Mouse (Mus musculus) midbrain, embryonic 11.5 days (tissue): ENCODE results near the gene Rufy2. TPM values are rescaled to one million over a fixed set of nuclear protein-coding genes. Genes with fewer than 3 reads are reported as not detected.
"Not testable (repeated sequence)": the region's sequence is repeated elsewhere in the genome, so short reads cannot be mapped to it uniquely, and the experiment has no call there.

Experiments used
- ATAC-seq: fragments of 200-750 bp; cut with Nextera tagmentation; 2 replicates; pipeline ENCODE4 v1.8.0; 2017; ENCODE audit warnings: moderate TSS enrichment, moderate library complexity; ENCODE audit not compliant: low FRiP score
- DNase-seq: peaks from one replicate; pipeline ENCODE4 v3.0.0; 2015; ENCODE audit warnings: low spot score; ENCODE audit errors: missing footprints
- H3K27ac ChIP-seq: fragments of 300-500 bp; sonication (generic); 2 replicates; pipeline ENCODE4 v1.5.1; 2014; ENCODE audit warnings: low read depth, low read length
- H3K27me3 ChIP-seq: fragments of 300-500 bp; sonication (generic); 2 replicates; pipeline ENCODE4 v1.6.1; 2014; ENCODE audit warnings: mild to moderate bottlenecking, low read length, moderate library complexity, mixed read lengths; ENCODE audit not compliant: control insufficient read depth, insufficient read depth
- H3K36me3 ChIP-seq: fragments of 300-500 bp; sonication (generic); 2 replicates; pipeline ENCODE4 v1.6.1; 2014; ENCODE audit warnings: mild to moderate bottlenecking, low read length, moderate library complexity, mixed read lengths; ENCODE audit not compliant: control insufficient read depth, insufficient read depth
- H3K4me1 ChIP-seq: fragments of 300-500 bp; sonication (generic); 2 replicates; pipeline ENCODE4 v1.6.1; 2014; ENCODE audit warnings: low read length; ENCODE audit not compliant: control insufficient read depth, insufficient read depth
- H3K4me2 ChIP-seq: fragments of 300-500 bp; sonication (generic); 2 replicates; pipeline ENCODE4 v1.6.1; 2014; ENCODE audit warnings: mild to moderate bottlenecking, moderate library complexity
- H3K4me3 ChIP-seq: fragments of 300-500 bp; sonication (generic); 2 replicates; pipeline ENCODE4 v1.5.1; 2014; ENCODE audit warnings: low read depth, low read length
- H3K9ac ChIP-seq: fragments of 300-500 bp; sonication (generic); 2 replicates; pipeline ENCODE4 v1.6.1; 2014; ENCODE audit warnings: low read length
- H3K9me3 ChIP-seq: fragments of 300-500 bp; sonication (generic); 2 replicates; pipeline ENCODE4 v1.6.1; 2016; ENCODE audit warnings: low read length; ENCODE audit not compliant: control insufficient read depth
- WGBS: fragments of 180-500 bp; shearing (Covaris S2); extraction: QIAGEN DNeasy Blood & Tissue Kit; methylation state at CpG from one replicate; pipeline ENCODE4 v1.1.7; 2014; 5-methylcytosine and 5-hydroxymethylcytosine counted together
- polyA plus RNA-seq: library from polyadenylated mRNA; unstranded; fragments of >200 nt; fragmentation: Nextera tagmentation; extraction: Ambion mirVana; gene quantifications from 2 replicates; pipeline ENCODE4 v1.2.1, GENCODE M21; 2014

Rufy2 gene
- polyA plus RNA-seq, 1 experiment from 2014 or later: 23.2 TPM

DNA sequence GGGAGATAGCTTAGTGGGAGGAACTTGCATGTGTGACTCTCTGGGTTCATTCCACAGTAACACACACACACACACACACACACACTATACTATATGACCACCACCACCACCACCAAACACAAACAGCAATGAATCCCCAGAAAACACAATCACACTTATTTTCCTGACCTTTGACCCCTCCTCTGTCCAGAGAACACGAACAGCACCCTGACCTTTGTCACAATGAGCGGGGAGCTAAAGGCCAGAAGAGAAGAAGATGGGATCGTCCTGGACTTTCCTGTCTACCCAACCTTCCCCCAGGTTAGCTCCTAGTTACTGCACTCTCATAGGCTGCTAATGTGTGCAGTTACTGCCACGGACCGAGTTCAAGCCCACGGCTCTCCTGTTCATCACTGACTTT is 72.0 kb downstream of the Rufy2 start:
- Histone ChIP-seq H3K36me3 (no peaks in the 10 kb centered on the region), H3K9ac (no peak overlapping the region), H3K4me2 (no peak overlapping the region), H3K4me1 (no peaks in the 10 kb centered on the region), H3K27me3 (no peaks in the 10 kb centered on the region), H3K9me3 (no peaks in the 10 kb centered on the region), H3K4me3 (no peak overlapping the region), H3K27ac (no peak overlapping the region)
- DNase-seq: no peak
- no peak for ATAC-seq
- 77% methylated on average over 6 of the region's 6 CpGs for WGBS

DNA sequence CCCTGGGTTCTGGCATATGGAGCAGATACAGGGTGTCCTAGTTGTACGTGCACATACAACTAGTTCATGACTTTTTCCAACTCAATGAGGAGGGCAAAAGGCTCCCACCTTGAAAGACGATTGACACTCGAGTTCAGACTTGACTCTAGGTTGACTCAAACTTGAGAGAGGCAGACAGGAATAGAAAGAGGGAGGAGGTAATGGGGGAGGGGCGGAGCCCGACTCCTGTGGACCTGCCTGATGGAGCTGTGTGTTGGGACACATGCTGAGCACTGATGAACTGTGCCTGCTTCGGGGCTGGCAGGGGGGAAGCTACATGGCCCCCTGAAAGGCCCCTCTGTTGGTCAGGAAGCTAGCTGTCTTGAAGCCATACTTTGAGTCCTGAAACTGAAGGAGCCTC is 73.0 kb downstream of the Rufy2 start:
- 61% methylated on average over 6 of the region's 6 CpGs for WGBS
- no peak overlapping the region for H3K27ac ChIP-seq

DNA sequence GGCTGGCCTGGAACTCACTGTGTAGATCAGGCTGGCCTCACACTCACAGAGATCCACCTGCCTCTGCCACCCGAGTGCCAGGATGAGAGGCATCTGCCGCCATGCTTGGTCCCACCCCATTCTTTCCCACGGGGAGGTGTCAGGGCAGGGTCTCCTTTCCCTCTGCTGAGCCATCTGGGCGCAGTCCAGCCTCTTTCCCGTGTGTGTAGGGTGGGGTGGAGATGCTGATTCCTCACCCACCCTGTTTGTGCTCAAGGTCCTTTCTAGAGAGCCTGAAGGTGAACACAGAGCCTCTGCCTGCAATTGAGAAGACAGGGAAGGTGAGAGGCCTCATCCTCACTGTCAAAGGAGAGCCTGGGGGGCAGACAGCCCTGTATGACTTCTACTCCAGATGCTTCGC is 74.0 kb downstream of the Rufy2 start:
- not testable (repeated sequence) for DNase-seq, H3K4me1 ChIP-seq, H3K9ac ChIP-seq, H3K36me3 ChIP-seq, H3K27me3 ChIP-seq, ATAC-seq, H3K9me3 ChIP-seq, H3K27ac ChIP-seq, H3K4me2 ChIP-seq, H3K4me3 ChIP-seq
- WGBS: 88% methylated on average over 6 of the region's 6 CpGs

More for the DNA sequence above, 73.0 kb downstream of the Rufy2 start:
- no peak for DNase-seq
- H3K4me3 ChIP-seq: no peak overlapping the region
- H3K9ac ChIP-seq: no peak overlapping the region
- H3K27me3 ChIP-seq: no peaks in the 10 kb centered on the region
- ATAC-seq: no peak
- H3K4me1 ChIP-seq: no peaks in the 10 kb centered on the region
- no peaks in the 10 kb centered on the region for H3K9me3 ChIP-seq
- H3K36me3 ChIP-seq: no peaks in the 10 kb centered on the region
- H3K4me2 ChIP-seq: no peak overlapping the region

DNA sequence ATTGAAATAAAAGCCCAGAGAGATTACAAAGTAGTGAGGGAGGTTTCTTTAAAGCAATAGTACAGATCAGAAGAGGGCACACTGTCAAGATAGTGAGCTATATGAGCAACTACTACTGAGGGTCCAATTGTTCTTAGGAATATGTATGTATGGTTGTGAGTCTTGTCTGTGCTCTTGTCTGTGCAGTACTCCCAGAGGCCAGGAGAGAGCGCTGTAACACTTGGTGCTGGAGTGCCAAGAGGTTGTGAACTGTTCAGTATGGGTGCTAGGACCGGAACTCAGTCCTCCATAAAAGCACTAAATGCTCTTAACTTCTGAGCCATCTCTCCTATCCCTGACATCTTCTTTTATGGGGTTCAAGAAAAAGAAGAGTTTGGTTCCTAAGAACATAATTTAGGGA is 74.6 kb downstream of the Rufy2 start:
- H3K4me2 ChIP-seq: no peak overlapping the region
- ATAC-seq: no peak
- no peaks in the 10 kb centered on the region for H3K4me1 ChIP-seq
- H3K4me3 ChIP-seq: no peak overlapping the region
- 69% methylated on average over 2 of the region's 2 CpGs for WGBS
- no peaks in the 10 kb centered on the region for H3K27me3 ChIP-seq
- no peaks in the 10 kb centered on the region for H3K36me3 ChIP-seq
- no peaks in the 10 kb centered on the region for H3K9me3 ChIP-seq
- no peak overlapping the region for H3K9ac ChIP-seq
- H3K27ac ChIP-seq: no peak overlapping the region
- DNase-seq: peak; percentile 8

DNA sequence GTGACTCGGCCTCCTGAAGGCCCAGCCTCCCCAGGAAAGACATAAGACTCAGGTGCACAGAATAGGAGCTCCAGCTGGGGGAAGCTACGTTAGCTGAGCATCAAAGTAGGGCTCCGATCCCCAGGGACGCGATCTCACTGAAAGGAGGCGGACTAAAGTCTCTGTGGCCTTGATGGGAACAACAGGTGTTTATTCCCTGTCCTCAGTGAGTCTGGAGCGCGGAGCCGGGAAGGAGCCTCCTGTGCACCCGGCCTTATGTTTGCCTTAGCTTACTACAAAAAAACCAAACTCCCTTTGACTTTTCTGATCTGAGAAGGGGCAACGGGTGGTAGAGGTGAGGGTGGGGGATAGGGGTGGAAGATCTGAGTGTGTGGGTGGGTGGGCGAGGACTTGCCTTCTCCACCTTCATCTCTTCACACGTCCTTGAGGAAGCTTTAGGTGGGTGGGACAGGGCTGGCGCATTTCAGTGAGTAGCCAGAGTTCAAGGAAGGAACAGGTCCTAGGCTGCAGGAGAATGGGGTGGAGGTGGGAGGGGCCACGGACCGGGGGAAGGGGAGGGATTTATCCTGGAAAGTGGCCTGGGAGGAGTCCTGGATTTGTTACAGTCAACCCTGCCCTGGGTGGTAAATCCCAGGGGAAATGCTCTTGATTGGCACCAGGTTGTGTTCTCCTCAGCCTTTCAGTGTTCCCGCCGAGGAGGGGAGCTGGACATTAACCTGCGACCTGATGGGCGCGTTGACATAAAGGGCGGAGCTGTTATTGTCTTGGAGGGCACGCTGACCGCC is 77.1 kb downstream of the Rufy2 start:
- Histone ChIP-seq H3K27ac (no peak overlapping the region), H3K9ac (no peak overlapping the region), H3K27me3 (no peaks in the 10 kb centered on the region), H3K4me1 (no peaks in the 10 kb centered on the region), H3K4me3 (no peak overlapping the region), H3K4me2 (no peak overlapping the region), H3K36me3 (no peaks in the 10 kb centered on the region), H3K9me3 (no peaks in the 10 kb centered on the region)
- no peak for DNase-seq
- WGBS: 45% methylated on average over 24 of the region's 24 CpGs
- ATAC-seq: no peak

DNA sequence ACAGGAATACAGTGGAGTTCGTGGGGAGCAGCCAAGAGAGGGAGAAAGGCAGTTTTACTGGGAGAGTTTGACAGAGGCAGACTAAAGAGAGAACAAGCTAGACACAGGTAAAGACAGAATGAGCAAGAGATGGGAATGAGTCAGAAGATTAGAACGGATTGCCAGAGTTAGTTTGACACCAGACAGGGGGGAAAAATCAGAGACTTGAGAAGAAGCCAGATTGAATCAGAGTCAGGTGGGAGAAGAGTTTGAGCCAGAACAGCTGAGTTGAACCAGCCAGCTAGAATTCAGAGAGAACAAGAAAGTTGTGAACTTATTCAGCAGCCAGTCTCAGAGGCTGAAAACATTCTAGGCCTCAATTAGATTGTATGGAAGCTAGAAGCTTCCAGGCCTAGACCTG is 79.8 kb downstream of the Rufy2 start, which contains the start of gene Pbld1:
Gene Pbld1 (plus strand): TSS at position 301 of the 400 bp plus-strand sequence.
- DNase-seq (no peak), ATAC-seq (no peak)
- H3K9ac ChIP-seq: no peak within 1 kb of the TSS
- H3K9me3 ChIP-seq: no peaks in the 10 kb centered on the region
- H3K27ac ChIP-seq: no peak within 1 kb of the TSS
- no peak within 1 kb of the TSS for H3K4me2 ChIP-seq
- H3K4me3 ChIP-seq: no peak within 1 kb of the TSS
- no peaks in the 10 kb centered on the region for H3K4me1 ChIP-seq
- no peaks in the 10 kb centered on the region for H3K27me3 ChIP-seq
- no peaks in the 10 kb centered on the region for H3K36me3 ChIP-seq
- 76% methylated on average over 2 of the region's 2 CpGs for WGBS

DNA sequence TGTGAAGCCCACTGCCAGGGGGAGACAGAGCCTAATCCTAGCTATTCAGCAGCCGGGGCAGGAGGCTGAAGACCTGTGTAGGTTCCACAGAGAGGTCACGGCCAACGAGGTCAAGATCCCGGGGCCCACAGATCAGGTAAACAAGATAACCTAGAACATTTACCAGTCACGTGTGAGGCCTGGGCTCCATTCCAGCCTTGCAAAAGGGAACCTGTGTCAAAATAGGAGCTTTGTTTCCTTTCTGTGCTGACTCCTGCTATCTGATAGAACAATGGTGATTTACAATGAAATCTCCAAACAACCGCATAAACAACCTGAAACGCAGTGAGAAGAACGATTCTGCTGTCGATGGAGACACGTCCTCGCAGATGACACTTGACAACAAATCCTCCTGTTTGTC is 80.4 kb downstream of the Rufy2 start:
- H3K27ac ChIP-seq: no peak overlapping the region
- H3K4me2 ChIP-seq: no peak overlapping the region
- H3K4me1 ChIP-seq: no peaks in the 10 kb centered on the region
- H3K36me3 ChIP-seq: no peaks in the 10 kb centered on the region
- DNase-seq (no peak), ATAC-seq (no peak)
- WGBS: 81% methylated on average over 11 of the region's 11 CpGs
- no peak overlapping the region for H3K9ac ChIP-seq
- no peaks in the 10 kb centered on the region for H3K27me3 ChIP-seq
- no peak overlapping the region for H3K4me3 ChIP-seq
- no peaks in the 10 kb centered on the region for H3K9me3 ChIP-seq

DNA sequence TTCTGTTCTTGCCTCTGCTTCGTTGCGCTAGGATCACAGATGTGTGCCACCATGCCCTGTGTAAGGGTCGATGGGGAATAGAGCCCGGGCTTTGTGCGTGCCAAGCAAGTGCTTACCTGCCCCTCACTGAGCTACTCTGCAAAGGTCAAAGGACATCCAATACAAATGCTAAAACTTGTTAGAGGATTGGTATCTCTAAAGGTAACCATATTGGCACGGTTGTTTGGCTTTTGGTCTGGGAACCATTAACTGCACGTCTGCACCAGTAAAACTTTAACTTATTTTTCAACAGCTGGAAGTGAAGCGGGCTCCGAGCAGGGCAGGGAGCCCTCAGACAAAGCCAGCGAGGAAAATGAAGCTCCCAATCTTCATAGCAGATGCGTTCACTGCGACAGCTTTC is 81.2 kb downstream of the Rufy2 start:
- Histone ChIP-seq H3K36me3 (no peaks in the 10 kb centered on the region), H3K27ac (no peak overlapping the region), H3K9ac (no peak overlapping the region), H3K4me3 (no peak overlapping the region), H3K9me3 (no peaks in the 10 kb centered on the region), H3K4me1 (no peaks in the 10 kb centered on the region), H3K4me2 (no peak overlapping the region), H3K27me3 (no peaks in the 10 kb centered on the region)
- ATAC-seq: no peak
- no peak for DNase-seq
- 79% methylated on average over 12 of the region's 12 CpGs for WGBS

DNA sequence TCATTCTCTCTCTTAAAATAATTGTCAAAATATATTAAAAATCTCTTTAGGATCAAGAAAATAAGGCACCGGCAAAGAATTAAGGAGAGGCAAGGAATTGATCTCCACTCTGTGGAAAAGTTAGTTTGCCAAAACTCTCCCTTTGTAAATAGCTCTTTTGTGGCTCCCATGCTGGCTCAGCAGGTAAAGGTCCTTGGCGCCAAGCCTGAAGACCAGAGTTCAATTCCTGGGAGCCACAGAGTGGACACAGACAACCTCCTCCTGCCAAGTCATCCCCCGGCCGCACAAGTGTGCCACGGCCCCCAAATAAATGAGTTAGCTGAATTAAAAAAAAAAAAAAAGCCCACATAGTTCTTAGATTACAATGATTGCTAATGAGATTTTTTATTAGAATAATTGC is 82.7 kb downstream of the Rufy2 start:
- H3K4me2 ChIP-seq: no peak overlapping the region
- DNase-seq (no peak), ATAC-seq (no peak)
- H3K4me1 ChIP-seq: no peaks in the 10 kb centered on the region
- H3K9ac ChIP-seq: no peak overlapping the region
- H3K27ac ChIP-seq: no peak overlapping the region
- no peaks in the 10 kb centered on the region for H3K27me3 ChIP-seq
- no peaks in the 10 kb centered on the region for H3K9me3 ChIP-seq
- H3K36me3 ChIP-seq: no peaks in the 10 kb centered on the region
- 98% methylated on average over 5 of the region's 5 CpGs for WGBS
- H3K4me3 ChIP-seq: no peak overlapping the region
